Mouse (Mus musculus): ENCODE measurements around the gene Lrrc47. TPM values are rescaled to one million over a fixed set of nuclear protein-coding genes. Genes with fewer than 3 reads are reported as not detected.

The Lrrc47 gene
- polyA plus RNA-seq (2015; fragmentation: Nextera tagmentation; extraction: Ambion mirVana): 21.9 and 23.0 TPM in 2 replicates

GRCm38 (mm10) chr4:154011646-154012089 lies at the start of gene Lrrc47:
TSS of gene Lrrc47 (plus strand) at chr4:154011731.
- H3K4me3 ChIP-seq (replicated peaks): peak within 1 kb of the TSS; percentile 100
- H3K9me3 ChIP-seq (replicated peaks): no peaks in the 10 kb centered on the region
- ATAC-seq (replicated peaks; ENCODE audit: low FRiP score): peak; percentile 95
- H3K36me3 ChIP-seq: peaks cover 37% of the 10 kb centered on the region
- peak within 1 kb of the TSS; percentile 96 for H3K9ac ChIP-seq
- WGBS: under 1% methylated on average over 59 of the region's 59 CpGs
- H3K4me2 ChIP-seq: peak within 1 kb of the TSS; percentile 95
- no peaks in the 10 kb centered on the region for H3K27me3 ChIP-seq
- H3K4me1 ChIP-seq: peaks cover 30% of the 10 kb centered on the region
- peak within 1 kb of the TSS; percentile 62 for H3K27ac ChIP-seq

- WGBS: 88% methylated on average over 7 of the region's 7 CpGs
Observed at GRCm38 (mm10) chr4:153962631-153963030, 48.9 kb upstream of the Lrrc47 start.

GRCm38 (mm10) chr4:153966651-153967050 lies 44.9 kb upstream of the Lrrc47 start:
- Histone ChIP-seq H3K27me3 (no peaks in the 10 kb centered on the region), H3K4me3 (replicated peaks) (no peak overlapping the region), H3K27ac (no peak overlapping the region), H3K4me2 (no peak overlapping the region), H3K9ac (no peak overlapping the region), H3K9me3 (replicated peaks) (no peaks in the 10 kb centered on the region), H3K36me3 (peaks cover 86% of the 10 kb centered on the region), H3K4me1 (no peaks in the 10 kb centered on the region)
- no peak for ATAC-seq (replicated peaks; ENCODE audit: low FRiP score)
- 86% methylated on average over 5 of the region's 5 CpGs for WGBS

More at GRCm38 (mm10) chr4:153962631-153963030, 48.9 kb upstream of the Lrrc47 start:
- no peak overlapping the region for H3K4me3 ChIP-seq (replicated peaks)
- peaks cover 79% of the 10 kb centered on the region for H3K36me3 ChIP-seq
- no peak overlapping the region for H3K9ac ChIP-seq
- H3K27me3 ChIP-seq: no peaks in the 10 kb centered on the region
- peaks cover 13% of the 10 kb centered on the region for H3K4me1 ChIP-seq
- no peak overlapping the region for H3K27ac ChIP-seq
- no peak overlapping the region for H3K4me2 ChIP-seq
- no peak for ATAC-seq (replicated peaks; ENCODE audit: low FRiP score)
- H3K9me3 ChIP-seq (replicated peaks): no peaks in the 10 kb centered on the region

GRCm38 (mm10) chr4:153967556-153967955 lies 44.0 kb upstream of the Lrrc47 start:
- no peak for ATAC-seq (replicated peaks; ENCODE audit: low FRiP score)
- Histone ChIP-seq H3K9ac (no peak overlapping the region), H3K9me3 (replicated peaks) (no peaks in the 10 kb centered on the region), H3K27ac (no peak overlapping the region), H3K4me2 (no peak overlapping the region), H3K4me3 (replicated peaks) (no peak overlapping the region), H3K4me1 (no peaks in the 10 kb centered on the region), H3K36me3 (peaks cover 79% of the 10 kb centered on the region), H3K27me3 (no peaks in the 10 kb centered on the region)
- WGBS: 83% methylated on average over 2 of the region's 2 CpGs

GRCm38 (mm10) chr4:153968063-153968462 lies 43.5 kb upstream of the Lrrc47 start:
- H3K9me3 ChIP-seq (replicated peaks): no peaks in the 10 kb centered on the region
- no peak overlapping the region for H3K4me3 ChIP-seq (replicated peaks)
- no peak overlapping the region for H3K27ac ChIP-seq
- H3K4me1 ChIP-seq: no peaks in the 10 kb centered on the region
- peaks cover 74% of the 10 kb centered on the region for H3K36me3 ChIP-seq
- WGBS: 76% methylated on average over 2 of the region's 2 CpGs
- ATAC-seq (replicated peaks; ENCODE audit: low FRiP score): no peak
- no peak overlapping the region for H3K4me2 ChIP-seq
- H3K9ac ChIP-seq: no peak overlapping the region
- H3K27me3 ChIP-seq: no peaks in the 10 kb centered on the region

- Histone ChIP-seq H3K4me1 (peaks cover 23% of the 10 kb centered on the region), H3K4me2 (peak within 1 kb of the TSS; percentile 95), H3K9ac (peak within 1 kb of the TSS; percentile 81), H3K9me3 (replicated peaks) (no peaks in the 10 kb centered on the region), H3K27ac (peak within 1 kb of the TSS; percentile 39), H3K27me3 (no peaks in the 10 kb centered on the region), H3K4me3 (replicated peaks) (peak within 1 kb of the TSS; percentile 78), H3K36me3 (peaks cover 34% of the 10 kb centered on the region)
- ATAC-seq (replicated peaks; ENCODE audit: low FRiP score): peak; percentile 98
- under 1% methylated on average over 68 of the region's 68 CpGs for WGBS
Observed at GRCm38 (mm10) chr4:153974431-153975291, 36.9 kb upstream of the Lrrc47 start, which contains the start of the genes Dffb and Cep104. TSS of gene Dffb (minus strand) at chr4:153975126. TSS of gene Cep104 (plus strand) at chr4:153975194.

- Histone ChIP-seq H3K27me3 (no peaks in the 10 kb centered on the region), H3K4me1 (peaks cover 23% of the 10 kb centered on the region), H3K4me2 (peak overlapping the region; percentile 95), H3K36me3 (peaks cover 34% of the 10 kb centered on the region), H3K27ac (peak overlapping the region; percentile 39; the same call in 1 of the 2 replicates), H3K9ac (peak overlapping the region; percentile 81), H3K4me3 (replicated peaks) (peak overlapping the region; percentile 78), H3K9me3 (replicated peaks) (no peaks in the 10 kb centered on the region)
- ATAC-seq (replicated peaks; ENCODE audit: low FRiP score): peak; percentile 76
- WGBS: under 1% methylated on average over 33 of the region's 33 CpGs
Observed at GRCm38 (mm10) chr4:153975292-153975662, 36.3 kb upstream of the Lrrc47 start.

GRCm38 (mm10) chr4:153975768-153976167 lies 35.8 kb upstream of the Lrrc47 start:
- Histone ChIP-seq H3K36me3 (peaks cover 34% of the 10 kb centered on the region), H3K4me2 (peak overlapping the region; percentile 95), H3K27me3 (no peaks in the 10 kb centered on the region), H3K4me1 (peaks cover 23% of the 10 kb centered on the region), H3K4me3 (replicated peaks) (peak overlapping the region; percentile 78), H3K27ac (no peak overlapping the region), H3K9ac (peak overlapping the region; percentile 81), H3K9me3 (replicated peaks) (no peaks in the 10 kb centered on the region)
- ATAC-seq (replicated peaks; ENCODE audit: low FRiP score): no peak
- 42% methylated on average over 6 of the region's 6 CpGs for WGBS

- 88% methylated on average over 10 of the region's 10 CpGs for WGBS
- Histone ChIP-seq H3K9ac (no peak overlapping the region), H3K27ac (no peak overlapping the region), H3K9me3 (replicated peaks) (no peaks in the 10 kb centered on the region), H3K4me3 (replicated peaks) (no peak overlapping the region), H3K36me3 (peaks cover 56% of the 10 kb centered on the region), H3K4me2 (no peak overlapping the region), H3K27me3 (no peaks in the 10 kb centered on the region), H3K4me1 (peaks cover 14% of the 10 kb centered on the region)
- ATAC-seq (replicated peaks; ENCODE audit: low FRiP score): no peak
Observed at GRCm38 (mm10) chr4:153979243-153979642, 32.3 kb upstream of the Lrrc47 start.

GRCm38 (mm10) chr4:153980470-153980869 lies 31.1 kb upstream of the Lrrc47 start:
- Histone ChIP-seq H3K27ac (no peak overlapping the region), H3K9me3 (replicated peaks) (no peaks in the 10 kb centered on the region), H3K36me3 (peaks cover 69% of the 10 kb centered on the region), H3K4me1 (peaks cover 13% of the 10 kb centered on the region), H3K4me3 (replicated peaks) (no peak overlapping the region), H3K9ac (no peak overlapping the region), H3K27me3 (no peaks in the 10 kb centered on the region), H3K4me2 (no peak overlapping the region)
- WGBS: 91% methylated on average over 11 of the region's 11 CpGs
- no peak for ATAC-seq (replicated peaks; ENCODE audit: low FRiP score)

GRCm38 (mm10) chr4:153992715-153993114 lies 18.8 kb upstream of the Lrrc47 start:
- no peak overlapping the region for H3K9ac ChIP-seq
- 88% methylated on average over 10 of the region's 10 CpGs for WGBS
- H3K9me3 ChIP-seq (replicated peaks): no peaks in the 10 kb centered on the region
- no peak overlapping the region for H3K4me3 ChIP-seq (replicated peaks)
- H3K27ac ChIP-seq: no peak overlapping the region
- ATAC-seq (replicated peaks; ENCODE audit: low FRiP score): no peak
- H3K27me3 ChIP-seq: no peaks in the 10 kb centered on the region
- H3K4me1 ChIP-seq: no peaks in the 10 kb centered on the region
- H3K36me3 ChIP-seq: peaks cover 94% of the 10 kb centered on the region
- H3K4me2 ChIP-seq: no peak overlapping the region

GRCm38 (mm10) chr4:153993505-153993904 lies 18.0 kb upstream of the Lrrc47 start:
- H3K27ac ChIP-seq: no peak overlapping the region
- H3K9ac ChIP-seq: no peak overlapping the region
- WGBS: 91% methylated on average over 8 of the region's 8 CpGs
- peaks cover 94% of the 10 kb centered on the region for H3K36me3 ChIP-seq
- no peaks in the 10 kb centered on the region for H3K4me1 ChIP-seq
- H3K9me3 ChIP-seq (replicated peaks): no peaks in the 10 kb centered on the region
- H3K4me2 ChIP-seq: no peak overlapping the region
- no peak for ATAC-seq (replicated peaks; ENCODE audit: low FRiP score)
- no peaks in the 10 kb centered on the region for H3K27me3 ChIP-seq
- H3K4me3 ChIP-seq (replicated peaks): no peak overlapping the region

All from kidney, embryonic 15.5 days (tissue).